Mouse (Mus musculus) mesoderm, embryonic 11.5 days (tissue): Measurements from ENCODE around the gene Dlg2.

Source experiments
- DNase-seq: peaks from one replicate; pipeline ENCODE4 v3.0.0-alpha.2; 2012; ENCODE audit warnings: low read depth, low spot score

Gene Dlg2

DNA sequence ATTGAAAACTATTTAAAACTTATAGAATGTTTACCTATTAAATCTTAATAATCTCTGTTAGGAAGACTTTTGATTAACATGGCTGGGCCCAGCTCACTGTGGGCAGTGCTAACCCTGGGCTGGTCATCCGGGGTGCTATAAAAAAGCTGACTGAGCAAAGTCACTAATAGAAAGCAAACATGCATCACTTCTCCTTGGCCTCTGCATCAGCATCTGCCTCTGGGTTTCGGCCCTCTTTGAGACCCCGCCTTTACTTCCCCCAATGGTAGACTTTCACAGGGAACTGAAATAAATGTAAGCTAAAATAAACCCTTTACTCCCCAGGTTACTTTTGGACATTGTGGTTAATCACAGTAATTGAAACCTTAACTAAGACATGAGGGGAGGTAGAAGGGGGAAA lies 1264.3 kb downstream of the Dlg2 start:
- DNase-seq: no peak

- DNase-seq: no peak
These were observed 1276.8 kb downstream of the Dlg2 start for GRCm38 (mm10) chr7:91753151-91753861.

DNA sequence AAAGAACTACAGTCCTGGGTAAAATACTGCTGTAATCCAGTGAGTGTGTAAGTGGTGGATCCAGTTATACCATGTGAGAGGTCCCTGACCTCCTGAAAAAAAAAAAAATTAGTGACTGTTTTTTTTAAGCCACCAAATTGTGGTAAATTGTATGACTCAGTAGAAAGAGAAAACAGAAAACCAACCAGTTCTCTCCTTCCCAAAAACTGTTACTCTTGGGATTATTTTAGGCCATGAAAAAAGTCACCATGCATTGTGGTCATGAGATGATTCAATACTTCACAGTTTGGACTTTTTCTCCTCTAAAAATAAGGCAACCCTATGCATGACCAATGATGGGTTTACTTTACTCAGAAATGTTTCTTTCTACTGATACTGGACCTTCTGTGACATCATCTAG lies 1291.2 kb downstream of the Dlg2 start:
- DNase-seq: no peak

DNA sequence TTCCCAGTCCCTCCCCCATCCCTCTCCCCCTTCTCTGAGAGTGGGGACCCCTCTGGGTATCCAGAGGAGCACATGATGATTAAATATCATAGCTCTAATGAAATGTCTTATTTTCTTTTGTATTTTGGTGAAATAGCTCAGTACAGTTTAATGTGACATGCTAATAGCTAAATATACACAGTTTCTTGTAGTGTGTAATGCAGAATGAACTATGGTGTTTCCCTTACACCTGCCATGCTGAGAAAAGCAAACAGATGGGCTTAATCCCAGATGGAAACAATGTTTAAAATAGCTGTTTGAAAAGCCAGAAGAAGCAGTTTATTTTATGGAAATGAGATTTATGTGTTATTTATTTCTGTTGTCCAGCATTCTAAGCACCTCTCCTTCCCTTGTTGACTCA lies 1302.2 kb downstream of the Dlg2 start:
- DNase-seq: no peak

GRCm38 (mm10) chr7:91784617-91785016 lies 1308.1 kb downstream of the Dlg2 start:
- DNase-seq: no peak

DNA sequence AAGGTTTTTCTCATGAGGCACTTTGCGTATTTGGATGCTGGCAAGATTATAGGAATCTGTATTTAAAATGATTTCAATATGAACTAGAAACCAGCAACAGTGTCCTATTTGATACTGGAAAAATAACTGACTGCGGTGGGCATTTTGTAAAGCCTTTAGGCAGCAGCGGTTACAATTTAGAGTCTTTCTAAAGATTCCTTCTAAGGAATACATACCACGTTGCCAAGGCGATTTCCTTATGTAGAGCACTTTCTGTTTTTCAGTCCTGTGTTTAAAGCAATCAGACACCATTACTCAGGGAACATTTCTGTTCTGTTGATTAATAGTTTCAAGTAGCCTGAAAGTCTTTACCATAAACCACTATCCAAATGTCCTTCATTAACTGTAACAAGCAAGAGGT lies 1309.0 kb downstream of the Dlg2 start:
- DNase-seq: no peak

GRCm38 (mm10) chr7:91785871-91786270 lies 1309.4 kb downstream of the Dlg2 start:
- DNase-seq: no peak

DNA sequence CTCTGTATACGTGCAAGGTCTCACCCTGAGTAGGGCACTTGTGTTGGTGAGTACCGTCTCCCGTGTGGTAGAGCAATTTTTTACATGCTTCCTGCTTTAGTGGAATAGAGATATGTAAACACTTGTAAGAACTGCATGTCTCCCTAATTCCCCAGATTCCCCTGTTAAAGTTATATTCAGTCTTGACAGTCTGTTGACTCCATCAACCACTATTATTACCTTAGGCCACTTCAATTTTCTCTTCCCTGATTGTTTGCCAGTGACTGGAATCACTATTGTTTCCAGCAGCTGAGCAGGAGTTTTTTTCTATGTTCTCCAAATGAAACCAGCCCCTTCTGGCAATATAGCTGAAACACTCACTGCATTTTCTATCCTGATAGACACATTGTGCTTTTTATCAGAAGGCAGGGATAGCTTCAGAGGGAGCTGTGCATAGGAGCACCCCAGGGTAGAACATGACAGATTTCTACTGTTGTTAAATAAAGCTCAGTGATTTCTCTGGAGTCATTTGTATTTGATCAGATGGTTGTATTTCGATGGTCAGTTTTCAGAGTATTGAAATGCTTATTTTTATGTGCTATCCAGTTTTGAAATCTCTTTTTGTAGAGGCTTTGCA lies 1314.6 kb downstream of the Dlg2 start:
- no peak for DNase-seq

DNA sequence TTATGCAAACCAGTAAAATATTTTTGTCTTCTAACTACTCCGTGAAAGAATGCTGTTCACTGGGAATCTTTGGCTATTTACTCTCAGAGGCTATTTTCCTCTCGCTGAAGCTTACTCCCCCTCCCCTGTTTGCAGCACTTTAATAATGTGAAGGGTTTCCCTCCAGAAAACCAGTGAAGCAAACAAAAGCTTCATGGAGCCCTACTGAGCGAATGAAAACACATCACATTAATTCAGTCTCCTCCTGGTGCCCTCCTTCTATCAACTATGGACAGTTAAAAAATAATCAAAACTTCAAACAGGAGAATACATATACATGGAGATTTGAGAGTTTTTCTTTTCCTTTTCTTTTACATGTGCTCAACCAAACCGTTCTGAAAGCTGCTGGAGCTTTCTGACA lies 1330.2 kb downstream of the Dlg2 start:
- no peak for DNase-seq

- no peak for DNase-seq
These were observed 1334.3 kb downstream of the Dlg2 start for GRCm38 (mm10) chr7:91810774-91811173.

GRCm38 (mm10) chr7:91818004-91818403 lies 1341.5 kb downstream of the Dlg2 start:
- DNase-seq: peak; percentile 23

DNA sequence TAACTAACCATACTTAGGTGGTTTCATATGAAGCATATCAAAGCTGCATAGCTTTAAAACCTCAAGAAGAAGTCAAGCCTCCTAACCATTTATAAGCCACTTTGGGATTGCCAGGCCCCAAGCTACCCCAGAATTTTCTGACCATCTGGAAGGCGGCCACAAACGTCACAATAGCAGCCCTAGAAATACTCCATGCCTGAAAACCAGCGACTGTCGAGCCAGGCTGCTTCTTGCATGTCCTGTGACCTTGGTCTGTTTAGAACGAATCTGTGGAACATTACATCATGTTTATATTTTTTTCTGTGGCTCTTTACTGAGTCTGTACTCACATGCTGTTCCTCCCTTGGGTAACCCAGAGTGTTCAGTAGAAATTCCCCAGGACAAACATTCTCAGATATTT lies 1355.7 kb downstream of the Dlg2 start:
- DNase-seq: no peak

GRCm38 (mm10) chr7:91845723-91846122 lies 1369.3 kb downstream of the Dlg2 start:
- no peak for DNase-seq

GRCm38 (mm10) chr7:91849364-91849763 lies 1372.9 kb downstream of the Dlg2 start:
- DNase-seq: no peak

DNA sequence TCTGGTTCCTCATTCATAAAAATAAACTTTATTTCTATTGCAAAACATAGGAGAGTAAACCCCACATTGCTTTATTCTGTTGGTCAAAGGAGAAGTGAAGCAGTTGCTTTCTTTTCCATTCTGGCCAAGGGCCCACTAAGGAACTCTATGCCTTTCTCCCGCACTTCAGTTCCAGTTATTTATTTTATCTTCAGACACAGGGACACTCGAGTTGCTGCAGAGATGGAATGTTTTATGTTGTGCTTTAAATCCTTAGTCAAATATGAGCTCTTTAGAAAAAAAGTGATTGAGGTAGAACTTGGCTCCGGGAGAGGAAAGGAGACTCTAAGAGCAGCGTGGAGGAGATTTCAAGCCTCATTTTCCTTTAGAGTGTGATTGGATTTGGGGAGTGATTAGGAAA lies 1377.2 kb downstream of the Dlg2 start:
- no peak for DNase-seq

DNA sequence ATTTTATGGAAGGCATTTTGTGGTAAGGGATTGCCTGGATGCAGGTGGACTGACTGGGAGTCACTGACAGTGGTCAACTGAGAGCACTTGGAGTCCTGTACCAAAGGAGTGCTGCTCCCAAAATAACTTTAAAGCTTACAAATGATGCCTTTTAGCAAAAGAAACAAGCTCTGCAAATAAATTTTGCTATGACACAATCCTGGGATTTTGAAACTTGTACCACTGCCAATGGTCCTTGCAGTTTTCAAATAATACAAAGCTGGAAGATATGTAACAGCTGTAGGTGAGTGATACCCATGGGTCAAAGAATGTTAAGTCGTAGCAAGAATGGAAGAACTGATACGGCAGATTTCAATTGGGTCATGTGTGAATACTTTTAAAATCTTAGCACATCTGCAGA lies 1380.5 kb downstream of the Dlg2 start:
- DNase-seq: no peak

DNA sequence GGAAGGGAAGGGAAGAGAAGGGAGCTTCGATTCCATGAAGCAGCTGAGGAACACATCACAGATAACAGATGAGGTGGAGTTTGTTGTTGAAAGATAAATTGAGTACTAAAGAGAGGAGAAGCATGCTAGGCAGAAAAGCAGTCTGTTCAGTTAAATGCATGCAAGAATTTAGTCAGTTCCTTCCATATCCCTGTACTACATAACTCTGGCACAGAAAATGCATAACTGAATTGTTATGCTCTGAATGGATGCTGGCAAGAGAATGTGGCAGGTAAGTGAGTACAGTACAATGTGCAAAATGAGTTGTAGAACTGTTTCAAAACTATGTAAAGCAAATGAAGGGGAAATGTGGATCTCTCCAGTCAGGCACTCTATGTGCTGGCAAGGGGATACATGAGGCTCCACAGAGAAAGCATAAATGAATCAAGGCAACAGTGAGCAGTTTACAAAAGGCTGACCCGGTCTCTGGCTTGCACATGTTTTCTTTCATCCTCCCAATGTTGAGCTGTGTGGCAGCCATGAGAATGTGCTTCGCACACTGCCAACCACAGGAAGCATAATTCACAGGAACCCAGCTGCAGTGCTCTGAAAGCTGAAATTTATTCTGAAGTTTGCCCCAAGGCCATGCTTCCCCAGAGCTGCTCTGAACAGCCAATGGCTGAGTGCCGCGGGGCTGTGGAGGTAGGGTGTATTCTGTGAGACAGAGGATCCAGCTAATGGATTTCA lies 1386.5 kb downstream of the Dlg2 start:
- DNase-seq: peak; percentile 49

DNA sequence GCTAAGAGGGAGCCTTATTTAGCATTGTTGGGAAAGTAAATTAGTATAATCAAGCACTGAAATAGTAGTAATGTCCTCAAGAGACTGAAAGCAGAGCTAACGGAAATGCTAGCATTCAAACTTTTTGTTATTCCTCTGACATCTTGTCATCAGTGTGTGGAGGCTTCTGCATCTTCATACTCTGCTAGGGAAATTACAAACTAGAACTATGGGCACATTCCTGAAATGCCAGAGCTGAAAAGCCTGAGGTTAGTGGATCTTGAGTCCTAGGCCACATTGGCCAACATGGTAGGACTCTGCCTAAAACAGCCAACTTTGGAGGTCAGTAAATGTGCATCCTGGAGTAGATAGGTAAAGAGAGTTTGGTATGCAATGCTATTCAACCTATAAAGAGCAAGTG lies 1392.4 kb downstream of the Dlg2 start:
- no peak for DNase-seq

DNA sequence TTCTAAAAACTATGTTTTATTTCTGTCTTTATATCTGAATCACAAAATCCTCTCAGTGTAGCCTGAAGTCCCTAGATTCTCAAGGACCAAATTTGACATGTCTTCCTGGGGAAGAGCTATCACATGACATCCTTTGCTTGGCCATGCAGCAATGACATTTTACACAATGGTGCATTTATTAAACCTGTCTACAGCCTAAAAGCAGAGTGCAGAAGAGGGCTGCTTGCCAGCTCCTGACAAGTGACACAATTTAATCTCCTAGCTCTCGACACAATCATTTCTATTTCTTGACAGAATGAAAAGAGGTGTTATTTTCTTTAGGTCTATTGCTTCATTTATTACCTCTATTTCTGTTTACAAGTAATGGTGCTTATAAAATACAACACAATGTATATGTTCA lies 1400.4 kb downstream of the Dlg2 start:
- DNase-seq: no peak

GRCm38 (mm10) chr7:91877804-91878203 lies 1401.3 kb downstream of the Dlg2 start:
- no peak for DNase-seq

DNA sequence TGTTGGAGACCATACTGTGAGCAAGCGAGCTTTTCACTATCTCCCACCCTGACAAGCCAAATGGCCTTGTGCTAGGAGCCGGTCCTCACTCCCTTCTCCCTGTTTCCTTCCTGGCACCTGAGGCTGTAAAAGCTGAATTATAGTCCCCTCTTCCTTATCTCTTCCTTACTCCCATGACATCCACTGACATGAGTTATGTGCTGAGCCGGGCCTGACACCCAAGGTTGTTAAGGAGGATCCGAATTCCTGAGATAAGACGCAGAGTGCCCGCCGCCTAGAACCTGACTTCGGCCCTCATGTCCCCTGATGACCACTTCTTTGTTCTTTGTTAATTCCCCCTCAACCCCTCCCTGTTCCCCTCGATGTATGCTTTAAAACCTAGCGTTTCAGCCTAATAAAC lies 1409.9 kb downstream of the Dlg2 start:
- no peak for DNase-seq

- DNase-seq: no peak
These were observed 1417.5 kb downstream of the Dlg2 start for GRCm38 (mm10) chr7:91893991-91894390.

GRCm38 (mm10) chr7:91896935-91897334 lies 1420.5 kb downstream of the Dlg2 start:
- DNase-seq: no peak
